Mouse (Mus musculus) T-helper 1 cell (primary cell): ENCODE measurements around the gene Raph1.
"Not testable (repeated sequence)": the region's sequence is repeated elsewhere in the genome, so short reads cannot be mapped to it uniquely, and the experiment has no call there.

Experiments
- in situ Hi-C: fragments of 300-600 bp; cut with MboI, MseI; formaldehyde crosslinking; loops from one replicate; pipeline ENCODE4 v1.15.1; 2025; ENCODE audit warnings: high pct_unique_total_duplicates

Gene Raph1

DNA sequence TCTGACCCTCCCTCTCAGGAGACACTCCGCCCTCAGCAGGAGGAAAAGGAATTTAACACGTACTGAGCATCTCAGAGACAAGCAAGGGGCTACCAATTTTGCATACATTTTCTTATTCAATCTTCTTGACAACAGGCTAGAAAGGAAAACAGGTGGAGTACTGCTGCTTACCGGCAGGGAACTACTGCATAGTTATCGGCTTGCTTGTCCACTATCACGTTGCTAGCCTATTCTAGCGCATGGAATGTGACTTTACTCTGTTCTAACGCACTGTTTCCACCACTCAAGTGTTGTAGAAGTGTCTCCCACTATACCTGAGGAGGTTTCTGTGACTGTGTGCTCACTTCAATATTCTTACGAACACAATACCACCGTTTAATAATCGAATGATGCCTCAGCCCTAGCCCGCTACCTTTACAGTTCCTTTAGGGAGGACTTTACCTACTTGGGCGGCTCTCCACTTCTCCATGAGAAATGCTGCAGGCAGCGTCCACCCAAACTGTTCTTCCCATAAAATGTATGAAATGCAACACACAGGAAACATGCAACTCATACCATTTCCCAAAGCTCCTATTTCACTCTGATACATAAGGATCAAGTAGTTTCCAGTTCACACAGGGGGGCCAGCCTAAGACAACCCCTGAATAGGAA lies 1.5 kb downstream of the Raph1 start:
- in situ Hi-C loops, result no loop called here

DNA sequence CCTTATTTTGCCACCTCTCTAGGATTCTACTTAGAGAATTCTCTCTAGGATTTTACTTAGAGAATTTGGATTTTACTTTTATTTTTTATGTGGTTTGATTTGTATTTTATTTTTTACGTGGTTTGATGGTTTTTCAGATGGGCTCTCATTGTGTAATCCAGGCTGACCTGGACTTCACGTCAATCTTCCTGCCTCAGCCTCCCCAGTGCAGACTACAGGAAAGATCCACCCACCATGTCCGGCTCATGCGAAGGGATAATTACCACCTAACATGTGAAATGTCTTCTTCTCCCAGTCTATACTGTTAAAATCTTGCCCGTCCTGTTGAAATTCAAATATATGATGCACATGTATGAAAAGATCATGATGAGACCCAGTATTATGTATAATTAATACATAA lies 2.2 kb downstream of the Raph1 start:
- in situ Hi-C loops, result loop anchor here (5.0 kb wide), 1 partner anchor 178 kb away; no protein-coding TSS in a partner anchor

DNA sequence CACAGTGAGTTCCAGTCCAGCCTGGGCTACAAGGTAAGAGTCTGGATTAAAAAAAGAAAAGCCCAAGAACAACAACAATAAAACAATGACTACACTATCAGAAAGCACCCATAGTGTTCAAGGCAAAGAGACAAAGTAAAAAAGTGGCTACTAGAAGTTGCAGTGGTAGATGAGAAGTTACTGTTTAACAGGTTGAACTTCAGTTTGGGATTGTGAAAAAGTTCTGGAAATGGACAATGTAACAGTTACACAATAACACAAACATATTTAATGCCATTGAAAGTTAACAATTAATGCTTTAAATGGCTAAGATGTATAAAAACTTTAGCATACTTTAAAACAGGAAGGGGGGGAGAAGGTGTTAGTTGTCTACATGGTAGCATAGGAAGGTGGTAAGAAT lies 3.9 kb downstream of the Raph1 start:
- in situ Hi-C loops, result loop anchor here (5.0 kb wide), 1 partner anchor 179 kb away; no protein-coding TSS in a partner anchor

DNA sequence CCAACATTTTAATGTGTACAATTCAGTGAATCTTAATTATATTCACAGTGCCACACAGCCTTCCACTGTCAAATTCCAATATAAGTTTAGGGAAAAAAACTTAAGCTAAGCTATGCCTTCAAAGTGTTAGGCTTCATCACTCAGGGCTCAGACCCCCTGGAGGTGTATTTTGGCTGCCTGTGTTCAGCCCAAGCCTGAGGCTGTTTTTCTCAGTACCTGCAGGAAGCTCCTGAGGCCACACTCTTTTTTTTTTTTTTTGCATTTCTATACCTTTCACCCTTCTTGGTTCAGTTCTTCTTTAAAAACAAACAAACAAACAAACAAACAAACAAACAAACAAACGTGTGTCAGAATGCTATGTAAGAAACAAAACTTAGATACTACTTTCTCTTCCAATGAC lies 23.2 kb downstream of the Raph1 start:
- in situ Hi-C loops, result no loop called here

DNA sequence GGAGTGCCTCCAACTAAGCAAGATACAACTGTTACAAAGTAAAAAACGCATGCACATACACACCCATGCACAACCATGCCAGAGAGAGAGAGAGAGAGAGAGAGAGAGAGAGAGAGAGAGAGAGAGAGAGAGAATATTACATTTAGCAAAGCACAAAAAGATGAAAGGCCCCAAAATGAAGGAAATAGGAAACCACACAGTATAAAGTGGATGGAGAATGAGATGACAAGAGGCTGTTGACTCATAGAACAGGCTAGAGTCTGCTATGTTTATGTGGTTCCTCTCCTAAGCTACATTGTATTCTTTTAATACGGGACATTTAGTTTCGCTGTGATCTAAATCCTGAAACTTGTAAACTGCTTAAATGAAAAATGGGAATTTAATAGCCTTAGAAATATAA lies 27.6 kb downstream of the Raph1 start:
- in situ Hi-C loops, result no loop called here

DNA sequence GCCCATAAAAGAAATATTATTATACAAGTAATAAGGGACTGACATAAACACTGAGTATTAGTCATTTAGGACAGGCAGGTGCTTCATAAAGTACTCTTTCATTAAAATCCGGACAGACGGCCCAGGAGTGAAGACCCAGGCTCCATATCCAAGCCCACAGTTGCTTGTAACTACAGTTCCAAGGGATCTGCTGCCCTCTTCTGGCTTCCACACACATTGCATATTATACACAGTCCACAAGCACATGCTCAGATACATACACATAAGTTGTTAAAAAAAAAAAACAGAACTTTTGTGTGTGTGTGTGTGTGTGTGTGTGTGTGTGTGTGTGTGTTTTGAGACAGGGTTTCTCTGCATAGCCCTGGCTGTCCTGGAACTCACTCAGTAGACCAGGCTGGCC lies 32.0 kb downstream of the Raph1 start:
- in situ Hi-C loops, result no loop called here

DNA sequence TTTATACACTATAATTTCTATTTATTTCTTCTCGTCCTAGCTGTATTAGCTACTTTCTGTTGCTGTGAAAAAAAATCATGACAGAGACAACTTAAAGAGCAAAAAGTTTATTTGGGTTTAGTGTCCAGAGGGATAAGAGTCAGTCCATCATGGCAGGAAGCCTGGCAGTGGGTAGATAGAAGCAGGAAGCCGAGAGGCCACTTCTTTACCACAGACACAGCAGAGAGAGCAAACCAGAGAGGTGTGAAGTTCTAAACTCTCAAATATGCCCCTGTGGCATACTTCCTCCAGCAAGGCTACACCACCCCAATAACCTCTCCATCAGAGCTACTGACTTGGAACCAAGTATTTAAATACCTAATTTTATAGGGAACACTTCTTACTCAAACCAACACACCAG lies 36.3 kb downstream of the Raph1 start:
- in situ Hi-C loops, result no loop called here

DNA sequence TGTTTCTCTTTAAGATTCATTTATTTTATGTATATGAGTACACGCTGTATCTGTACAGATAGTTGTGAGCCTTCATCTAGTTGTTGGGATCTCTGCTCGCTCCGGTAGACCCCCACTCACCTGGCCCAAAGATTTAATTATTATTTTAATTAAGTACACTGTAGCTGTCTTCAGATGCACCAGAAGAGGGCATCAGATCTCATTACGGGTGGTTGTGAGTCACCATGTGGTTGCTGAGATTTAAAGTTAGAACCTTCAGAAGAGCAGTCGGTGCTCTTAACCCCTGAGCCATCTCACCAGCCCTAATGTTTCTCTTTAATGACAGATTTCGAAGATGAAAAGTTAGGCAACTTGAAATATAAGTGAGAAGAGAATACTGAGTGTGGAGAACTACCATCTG lies 36.8 kb downstream of the Raph1 start:
- in situ Hi-C loops, result no loop called here

DNA sequence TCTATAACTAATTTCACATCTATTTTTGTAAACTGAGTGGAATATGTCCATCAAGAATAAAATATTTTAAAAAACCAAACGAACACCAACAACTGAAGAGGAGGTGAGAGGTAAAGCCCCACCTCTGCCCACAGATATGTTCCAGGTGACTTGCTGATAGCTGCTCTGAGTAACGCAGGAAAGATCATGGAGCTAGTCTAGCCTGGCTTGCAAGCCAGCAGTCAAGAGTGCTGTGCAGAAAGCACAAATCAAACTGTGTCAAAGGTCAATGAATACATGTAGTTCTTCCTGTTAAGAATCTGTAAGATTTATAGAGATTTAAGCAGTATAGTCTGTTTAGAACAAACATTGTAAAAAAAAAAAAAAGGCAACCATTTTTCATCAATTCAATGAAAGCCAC lies 56.3 kb downstream of the Raph1 start:
- in situ Hi-C loops, result no loop called here

DNA sequence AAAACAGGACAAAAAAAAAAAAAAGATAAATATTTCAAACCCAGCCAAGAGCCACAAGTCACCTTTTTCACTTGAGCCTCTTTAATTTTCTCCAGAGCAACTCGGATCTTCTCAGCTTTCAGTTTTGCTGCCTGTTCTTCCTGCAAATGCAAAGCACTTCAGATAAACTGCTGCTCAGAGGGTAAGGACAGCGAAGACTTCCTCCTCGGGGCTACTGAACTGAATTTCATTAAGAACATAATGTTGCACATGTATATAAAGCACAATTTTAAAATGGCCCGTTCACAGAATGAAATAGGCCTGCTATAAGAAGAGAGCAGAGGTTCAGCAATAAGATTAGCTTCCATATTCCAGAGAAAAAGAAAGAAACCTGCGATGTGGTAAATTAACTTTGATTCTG lies 63.4 kb downstream of the Raph1 start:
- in situ Hi-C loops, result no loop called here

DNA sequence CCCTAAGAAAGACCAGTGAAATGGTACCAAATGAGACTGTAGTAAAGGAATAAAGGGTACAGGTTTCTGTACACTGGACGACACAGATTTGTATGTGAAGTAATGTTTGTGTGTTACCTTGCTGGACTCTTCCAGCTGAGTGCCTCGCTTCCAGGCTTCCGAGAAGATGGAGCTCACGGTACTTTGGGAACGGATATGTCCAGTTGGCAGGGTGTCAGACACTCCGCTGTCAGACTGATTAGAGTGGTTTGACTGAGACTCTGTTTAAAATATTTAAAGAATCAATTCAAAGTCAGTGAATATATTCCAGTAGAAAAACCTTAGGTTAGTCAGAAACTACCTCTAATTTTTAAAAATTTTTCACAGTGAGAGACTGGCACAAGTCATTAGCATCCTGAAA lies 73.5 kb downstream of the Raph1 start:
- in situ Hi-C loops, result no loop called here

DNA sequence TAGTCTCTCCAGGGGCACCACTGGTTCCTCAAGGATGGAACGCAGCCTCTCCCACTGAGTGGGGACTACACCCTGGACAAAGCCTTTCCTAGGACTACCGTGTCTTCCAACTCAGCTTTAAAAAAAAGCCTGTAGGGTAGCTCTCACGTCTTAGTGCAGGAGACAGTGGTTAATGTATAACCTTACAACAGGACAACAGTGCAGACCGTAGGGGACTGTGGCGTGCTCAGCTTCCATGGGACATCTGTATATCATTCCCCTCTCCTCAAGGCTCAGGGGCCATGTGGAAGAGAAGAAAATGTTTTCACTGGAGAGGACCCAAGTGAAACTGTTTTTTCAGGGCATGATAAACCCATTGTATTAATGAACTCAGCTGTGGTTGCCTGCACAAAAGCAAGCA lies 74.5 kb downstream of the Raph1 start:
- in situ Hi-C loops, result no loop called here

DNA sequence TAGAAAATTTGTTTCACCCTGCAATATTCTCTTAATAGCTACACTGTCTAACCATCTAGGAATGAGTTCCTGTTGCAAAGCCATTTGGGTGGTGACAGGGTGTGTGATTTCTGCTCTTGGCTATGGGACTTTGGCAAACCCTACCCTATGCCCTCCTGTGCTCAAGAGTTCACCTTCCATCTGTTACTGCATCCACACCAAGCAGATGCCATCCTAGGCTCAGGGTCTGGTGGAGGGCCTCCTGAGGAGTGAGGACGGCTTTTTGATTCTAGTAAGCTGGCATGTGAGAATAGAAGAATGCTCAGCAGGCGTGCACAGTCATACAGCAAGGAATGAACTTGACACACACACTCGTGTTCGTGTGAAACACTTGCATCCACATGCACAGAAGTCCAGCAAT lies 76.4 kb downstream of the Raph1 start:
- in situ Hi-C loops, result no loop called here

DNA sequence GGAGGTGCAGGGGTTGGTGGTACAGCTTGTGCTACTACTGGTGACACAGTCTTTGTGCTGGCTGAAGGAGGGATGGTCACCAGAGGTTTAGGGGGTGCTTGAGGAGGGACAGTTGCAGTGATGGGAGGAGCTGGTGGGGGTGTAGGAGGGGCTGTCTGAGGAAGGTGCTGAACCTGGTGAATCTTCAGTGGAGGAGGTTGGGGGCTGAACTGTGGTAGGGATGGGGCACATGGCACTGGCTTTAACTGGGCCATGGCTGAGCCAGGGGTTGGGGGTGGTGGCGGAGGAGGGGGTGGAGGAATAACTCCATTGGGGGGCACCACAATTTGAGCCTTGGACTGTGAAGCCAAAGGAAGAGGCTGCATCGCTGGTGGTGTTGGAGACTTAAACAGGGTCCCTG lies 77.2 kb downstream of the Raph1 start:
- in situ Hi-C loops, result no loop called here

DNA sequence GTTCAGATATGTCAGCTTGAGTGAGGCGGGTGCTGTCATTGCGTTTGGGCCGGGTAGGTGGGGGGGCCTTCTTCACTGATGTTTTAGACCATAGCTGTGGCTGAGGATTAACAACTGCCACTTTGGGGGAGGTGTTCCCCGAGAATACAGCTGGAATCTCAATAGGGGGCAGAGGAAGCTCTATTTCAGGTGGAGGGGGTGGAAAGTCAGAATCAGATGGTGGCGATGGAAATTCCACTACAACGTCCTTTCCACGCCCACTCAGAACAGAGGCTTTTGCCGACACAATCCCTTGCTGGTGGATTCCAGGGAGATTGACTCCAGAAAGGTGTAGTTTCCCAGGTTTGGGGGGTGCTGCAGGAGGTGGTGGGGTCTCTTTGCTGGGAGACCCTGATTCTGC lies 78.3 kb downstream of the Raph1 start:
- in situ Hi-C loops, result no loop called here

DNA sequence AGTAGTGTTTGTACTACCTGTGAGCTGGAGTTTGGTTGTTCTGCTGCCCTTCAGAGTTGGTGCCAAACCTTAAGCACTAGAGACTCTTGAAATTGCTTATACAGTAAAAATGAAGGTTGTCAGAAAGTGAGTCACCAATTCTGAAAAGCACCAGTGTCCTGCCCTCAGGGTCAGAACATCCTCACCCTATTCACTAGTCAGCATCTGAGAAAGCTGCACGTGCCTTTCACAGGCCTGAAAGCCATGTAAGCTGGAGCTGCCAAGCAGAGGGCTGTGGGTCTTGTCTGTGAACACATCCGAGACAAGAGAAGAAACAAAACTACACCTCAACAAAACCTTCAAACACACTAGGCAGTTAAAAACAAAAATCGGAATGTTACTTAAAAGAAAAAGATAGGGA lies 81.3 kb downstream of the Raph1 start:
- in situ Hi-C loops, result no loop called here

DNA sequence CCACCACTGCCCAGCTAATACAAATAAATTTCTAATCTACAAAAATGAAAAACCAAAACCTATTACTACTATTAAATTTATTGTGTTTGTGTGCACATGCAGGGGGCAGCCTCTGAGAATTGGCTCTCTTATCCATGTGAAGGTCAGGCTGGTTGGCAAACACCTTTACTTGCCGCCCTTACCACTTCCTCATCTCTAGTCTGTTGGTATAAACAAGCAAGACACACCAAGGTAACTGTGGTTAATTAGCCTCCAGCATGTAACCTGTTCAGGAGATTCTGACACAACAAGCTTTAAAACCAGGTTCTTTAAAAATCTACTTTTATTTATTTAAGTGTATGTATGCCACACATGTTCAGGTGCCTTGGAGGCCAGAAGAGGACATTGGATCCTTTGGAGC lies 84.0 kb downstream of the Raph1 start:
- in situ Hi-C loops, result no loop called here

DNA sequence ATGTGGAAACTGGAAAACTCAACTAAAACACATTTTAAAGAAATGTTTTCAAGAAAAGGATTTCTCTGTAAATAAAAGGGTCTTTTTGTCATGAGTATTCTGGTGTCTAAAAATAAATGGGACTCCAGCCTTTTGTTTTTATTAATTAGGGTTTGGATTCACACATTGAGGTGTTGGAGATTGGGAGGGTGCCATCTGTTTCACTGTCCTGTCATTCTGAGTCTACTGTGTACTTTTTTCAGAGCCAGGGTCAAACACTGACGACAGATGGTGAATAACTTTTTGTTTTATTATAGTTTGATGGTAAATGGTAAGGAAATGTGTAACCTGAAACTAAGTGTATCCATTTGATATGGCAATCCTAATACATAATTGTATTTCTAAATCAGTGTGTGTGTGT lies 85.3 kb downstream of the Raph1 start:
- in situ Hi-C loops, result no loop called here

DNA sequence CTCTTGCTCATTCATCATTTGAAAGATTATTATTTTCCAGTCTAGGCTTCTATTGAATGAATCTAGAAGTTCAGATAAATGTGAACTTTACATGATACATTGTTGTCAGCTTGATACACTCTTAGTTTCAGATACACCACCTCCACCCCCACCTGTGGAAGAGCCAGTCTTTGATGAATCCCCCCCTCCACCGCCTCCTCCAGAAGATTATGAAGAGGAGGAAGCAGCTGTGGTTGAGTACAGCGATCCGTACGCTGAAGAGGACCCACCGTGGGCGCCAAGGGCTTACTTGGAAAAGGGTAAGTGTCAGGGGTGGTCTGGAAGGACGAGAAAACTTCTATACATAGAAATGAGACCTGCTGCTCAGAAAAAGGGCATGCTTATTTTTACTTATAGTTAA lies 96.4 kb downstream of the Raph1 start:
- in situ Hi-C loops, result no loop called here

DNA sequence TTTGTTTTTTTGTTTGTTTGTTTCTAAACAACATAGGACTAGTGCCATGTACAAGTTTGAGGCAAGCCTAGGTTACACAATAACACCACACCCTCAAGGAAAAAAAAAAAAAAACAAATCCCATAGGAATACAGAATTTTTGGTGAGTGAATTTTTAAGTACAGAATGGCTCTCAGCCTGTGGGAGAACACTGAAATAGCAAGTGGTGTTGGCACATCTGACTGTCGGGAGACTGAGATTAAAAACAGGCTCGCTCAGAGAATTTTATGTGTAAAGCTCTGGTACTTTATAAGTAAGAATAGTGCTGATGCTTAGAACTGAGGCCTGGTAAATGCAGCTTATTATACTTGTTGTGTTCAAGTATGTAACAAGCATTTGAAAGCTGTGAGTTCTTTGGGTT lies 97.4 kb downstream of the Raph1 start:
- in situ Hi-C loops, result no loop called here

DNA sequence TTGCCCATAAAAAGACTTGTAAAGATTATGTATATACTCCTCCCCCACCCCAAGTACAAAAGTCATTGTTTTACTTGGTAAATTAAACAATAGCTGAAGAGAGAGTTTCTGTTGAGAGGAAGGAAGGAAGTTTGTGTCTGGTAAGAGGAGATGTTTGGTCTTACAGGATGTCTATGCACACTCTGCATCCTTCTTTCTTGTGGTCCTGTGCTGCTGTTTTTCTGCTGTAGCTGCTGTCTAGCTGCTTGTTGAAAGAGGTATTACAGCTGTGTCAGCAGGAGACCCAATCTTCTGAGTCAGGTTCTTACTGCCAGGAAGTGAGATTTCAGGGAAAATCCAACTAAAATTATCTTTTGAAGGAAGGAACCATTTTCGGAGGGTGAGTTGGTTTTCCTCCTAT lies 106.3 kb downstream of the Raph1 start:
- in situ Hi-C loops, result no loop called here

DNA sequence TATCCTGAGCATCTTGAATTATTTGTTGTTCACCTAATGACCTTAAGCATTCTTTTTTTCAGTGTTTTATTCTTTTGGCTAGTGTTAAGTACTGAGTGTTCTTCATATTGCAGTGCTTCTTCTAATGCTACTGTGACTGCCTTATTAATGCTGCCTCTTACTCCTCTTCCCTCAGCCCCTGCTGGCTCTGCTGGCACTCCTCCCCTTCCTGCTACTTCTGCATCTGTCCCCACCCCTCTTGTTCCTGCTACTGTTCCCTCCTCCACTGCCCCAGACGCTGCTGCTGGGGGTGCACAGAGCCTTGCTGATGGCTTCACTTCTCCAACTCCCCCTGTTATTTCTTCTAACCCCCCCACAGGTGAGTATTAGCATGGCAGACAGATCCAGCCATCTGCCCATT lies 117.0 kb downstream of the Raph1 start:
- in situ Hi-C loops, result loop anchor here (5.0 kb wide), 1 partner anchor 417 kb away; no protein-coding TSS in a partner anchor

DNA sequence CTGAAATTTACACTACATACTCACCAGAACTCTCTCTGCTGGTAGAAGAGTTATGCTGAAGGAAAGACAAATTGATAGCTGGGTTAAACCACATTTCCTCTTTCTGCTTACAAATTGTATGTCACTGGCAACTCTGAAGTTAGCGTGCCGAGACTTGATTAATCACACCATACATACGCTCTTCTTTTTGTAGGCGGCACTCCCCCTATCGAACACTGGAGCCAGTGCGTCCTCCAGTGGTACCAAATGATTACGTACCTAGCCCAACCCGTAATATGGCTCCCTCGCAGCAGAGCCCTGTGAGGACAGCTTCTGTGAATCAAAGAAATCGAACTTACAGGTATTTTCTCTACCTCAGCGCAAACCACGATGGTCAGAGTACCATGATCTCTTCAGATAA lies 119.8 kb downstream of the Raph1 start:
- in situ Hi-C loops, result loop anchor here (5.0 kb wide), 1 partner anchor 420 kb away; no protein-coding TSS in a partner anchor

DNA sequence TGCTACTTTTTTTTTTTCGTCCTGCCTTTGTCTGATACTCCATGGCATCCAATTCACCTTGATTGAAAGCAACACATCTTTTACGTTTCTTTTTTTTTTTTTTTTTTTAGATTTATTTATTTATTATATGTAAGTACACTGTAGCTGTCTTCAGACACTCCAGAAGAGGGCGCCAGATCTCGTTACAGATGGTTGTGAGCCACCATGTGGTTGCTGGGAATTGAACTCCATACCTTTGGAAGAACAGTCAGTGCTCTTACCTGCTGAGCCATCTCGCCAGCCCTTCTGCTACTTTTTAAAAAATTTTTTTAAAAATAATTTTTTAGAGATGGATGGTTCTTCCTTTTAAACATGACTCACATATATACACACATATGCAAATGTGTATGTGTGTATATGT lies 125.5 kb downstream of the Raph1 start:
- in situ Hi-C loops, result not testable (repeated sequence)
